Mouse (Mus musculus): ENCODE measurements around the gene Adap2. TPM values are rescaled to one million over a fixed set of nuclear protein-coding genes. Genes with fewer than 3 reads are reported as not detected.
A peak's percentile ranks its signal among the peaks of the same experiment; 100 is the strongest.
"Not testable (repeated sequence)": the region's sequence is repeated elsewhere in the genome, so short reads cannot be mapped to it uniquely, and the experiment has no call there.

The Adap2 gene
- total RNA-seq, 2 experiments from 2014 or later: not detected

GRCm38 (mm10) chr11:80156841-80157240 is 2.9 kb downstream of the Adap2 start:
- ATAC-seq (replicated peaks; ENCODE audit: poor library complexity, severe bottlenecking): no peak

GRCm38 (mm10) chr11:80159018-80159417 is 5.1 kb downstream of the Adap2 start:
- no peak for ATAC-seq (replicated peaks; ENCODE audit: poor library complexity, severe bottlenecking)

- no peak for ATAC-seq (replicated peaks; ENCODE audit: poor library complexity, severe bottlenecking)
Measured at GRCm38 (mm10) chr11:80161041-80161440, 7.1 kb downstream of the Adap2 start.

- ATAC-seq (replicated peaks; ENCODE audit: poor library complexity, severe bottlenecking): peak; percentile 85
Measured at GRCm38 (mm10) chr11:80163362-80164116, 9.6 kb downstream of the Adap2 start.

DNA sequence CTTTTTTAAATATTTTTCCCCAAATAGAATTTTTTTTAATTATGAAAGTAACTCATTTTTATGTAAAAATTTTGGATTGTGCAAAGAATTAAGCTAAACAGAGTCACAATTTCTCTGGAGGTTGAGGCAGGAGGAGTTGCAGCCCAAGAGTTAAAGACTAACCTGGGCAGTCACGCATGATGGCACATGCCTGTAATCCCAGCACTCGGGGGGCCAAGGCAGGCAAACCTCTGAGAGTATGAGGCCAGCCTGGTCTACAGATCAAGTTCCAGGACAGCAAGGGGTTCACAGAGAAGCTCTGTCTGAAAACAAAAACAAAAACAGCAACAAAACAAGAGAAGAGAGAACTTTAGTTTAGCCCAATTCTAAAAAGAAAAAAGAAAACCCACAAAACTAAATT is 10.3 kb downstream of the Adap2 start:
- ATAC-seq (replicated peaks; ENCODE audit: poor library complexity, severe bottlenecking): no peak

- no peak for ATAC-seq (replicated peaks; ENCODE audit: poor library complexity, severe bottlenecking)
Measured at GRCm38 (mm10) chr11:80168121-80168520, 14.2 kb downstream of the Adap2 start.

- peak; percentile 49; the same call in 1 of the 2 replicates for ATAC-seq (replicated peaks; ENCODE audit: poor library complexity, severe bottlenecking)
Measured at GRCm38 (mm10) chr11:80168611-80169249, 14.8 kb downstream of the Adap2 start.

GRCm38 (mm10) chr11:80169629-80170028 is 15.7 kb downstream of the Adap2 start:
- peak; percentile 75 for ATAC-seq (replicated peaks; ENCODE audit: poor library complexity, severe bottlenecking)

- ATAC-seq (replicated peaks; ENCODE audit: poor library complexity, severe bottlenecking): no peak
Measured at GRCm38 (mm10) chr11:80170351-80170750, 16.4 kb downstream of the Adap2 start.

GRCm38 (mm10) chr11:80171884-80172283 is 18.0 kb downstream of the Adap2 start:
- no peak for ATAC-seq (replicated peaks; ENCODE audit: poor library complexity, severe bottlenecking)

DNA sequence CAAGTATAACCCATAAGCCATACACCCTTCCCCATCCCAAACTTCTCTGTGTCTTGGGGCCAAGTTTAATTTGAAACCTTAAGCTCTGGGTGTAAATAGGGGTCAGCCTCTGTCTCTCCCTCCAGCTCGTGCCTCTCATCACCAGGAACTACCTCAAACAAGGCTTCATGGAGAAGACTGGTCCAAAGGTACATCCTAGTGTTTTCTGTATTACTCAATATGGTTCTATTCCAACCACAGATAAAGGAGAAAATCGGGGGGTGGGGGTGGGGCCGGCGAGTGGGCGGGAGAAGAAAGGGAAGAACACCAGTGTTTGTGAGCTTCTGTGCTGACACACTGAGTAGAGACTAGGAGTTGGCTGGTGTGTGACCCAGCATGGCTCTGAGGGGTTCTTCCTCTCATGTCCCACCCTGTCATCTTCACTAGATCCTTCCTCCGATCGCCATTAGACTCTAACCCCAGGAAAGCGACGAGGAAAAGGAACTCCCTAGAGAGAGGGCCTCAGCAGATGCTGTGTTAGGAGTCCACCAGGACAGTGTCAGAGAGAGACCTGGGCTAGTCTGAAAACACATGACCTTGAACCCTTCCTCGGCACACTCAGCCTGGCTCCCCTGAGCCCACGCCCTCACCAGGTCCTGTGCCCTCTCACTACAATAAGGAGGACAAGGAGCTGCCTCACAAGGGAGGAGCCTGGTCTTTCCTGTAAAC is 20.2 kb downstream of the Adap2 start:
- ATAC-seq (replicated peaks; ENCODE audit: poor library complexity, severe bottlenecking): no peak

GRCm38 (mm10) chr11:80176911-80177895 is 23.3 kb downstream of the Adap2 start:
- peak; percentile 52 for ATAC-seq (replicated peaks; ENCODE audit: poor library complexity, severe bottlenecking)

DNA sequence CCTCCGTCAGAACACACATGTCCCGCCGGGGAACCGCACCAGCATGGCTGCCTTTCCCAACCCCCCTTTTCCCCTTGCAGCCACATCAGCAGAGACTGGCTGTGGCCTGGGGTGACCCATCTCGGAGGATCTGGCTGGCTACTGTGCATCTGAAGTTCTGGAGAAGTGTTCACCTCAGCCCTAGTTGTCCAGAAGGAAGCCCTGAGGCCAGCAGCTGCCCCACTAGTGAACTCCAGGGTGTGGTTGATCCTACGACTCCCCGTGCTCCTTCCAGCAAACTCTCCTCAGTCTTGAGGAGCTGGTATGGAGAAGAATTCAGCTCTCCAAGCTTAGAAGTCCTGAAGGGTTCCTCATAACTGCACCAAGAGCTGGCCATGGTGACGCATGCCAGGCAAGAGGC is 24.4 kb downstream of the Adap2 start:
- ATAC-seq (replicated peaks; ENCODE audit: poor library complexity, severe bottlenecking): no peak

GRCm38 (mm10) chr11:80181021-80181749 is 27.3 kb downstream of the Adap2 start:
- no peak for ATAC-seq (replicated peaks; ENCODE audit: poor library complexity, severe bottlenecking)

- peak; percentile 47 for ATAC-seq (replicated peaks; ENCODE audit: poor library complexity, severe bottlenecking)
Measured at GRCm38 (mm10) chr11:80183054-80183704, 29.3 kb downstream of the Adap2 start.

GRCm38 (mm10) chr11:80183705-80184255 is 29.9 kb downstream of the Adap2 start, which contains the start of gene Rnf135:
Rnf135 (plus strand) TSS chr11:80183851.
- peak; percentile 100 for ATAC-seq (replicated peaks; ENCODE audit: poor library complexity, severe bottlenecking)

GRCm38 (mm10) chr11:80184531-80185071 is 30.7 kb downstream of the Adap2 start:
- no peak for ATAC-seq (replicated peaks; ENCODE audit: poor library complexity, severe bottlenecking)

DNA sequence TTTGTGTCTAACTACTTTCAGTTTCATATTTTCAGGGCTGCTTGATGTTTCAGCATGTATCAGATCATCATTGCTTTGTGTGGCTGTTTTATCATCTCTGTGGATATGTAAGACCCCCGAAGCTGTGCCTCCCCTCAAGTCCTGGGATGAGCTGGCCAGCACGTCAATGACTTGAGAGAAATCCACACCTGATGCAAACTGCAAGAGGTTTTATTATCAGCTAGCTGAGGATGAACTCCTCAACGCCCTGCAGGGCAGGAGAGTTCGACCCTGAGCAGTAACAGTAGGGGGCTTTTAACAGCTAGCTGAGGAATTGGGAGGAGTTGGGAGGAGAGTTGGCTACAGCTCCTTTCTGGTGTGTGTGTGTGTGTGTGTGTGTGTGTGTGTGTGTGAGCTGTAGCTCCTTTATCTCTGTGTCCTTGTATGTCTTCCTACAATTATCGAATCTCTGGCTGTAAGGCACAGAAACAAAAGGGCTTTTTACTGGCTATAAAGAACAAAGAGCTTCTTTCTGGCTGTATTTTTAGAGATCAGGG is 31.6 kb downstream of the Adap2 start:
- ATAC-seq (replicated peaks; ENCODE audit: poor library complexity, severe bottlenecking): not testable (repeated sequence)
